Mouse (Mus musculus) limb, embryonic 15.5 days (tissue): Measurements from ENCODE around the gene Agbl4. TPM values are rescaled to one million over a fixed set of nuclear protein-coding genes. Genes with fewer than 3 reads are reported as not detected.
A peak's percentile ranks its signal among the peaks of the same experiment; 100 is the strongest.

ENCODE experiments used
- ATAC-seq: fragments of 200-750 bp; cut with Nextera tagmentation; 2 replicates; pipeline ENCODE4 v1.8.0; 2017; ENCODE audit warnings: low read depth, moderate TSS enrichment; ENCODE audit not compliant: insufficient number of reproducible peaks, low FRiP score, low TSS enrichment
- H3K27ac ChIP-seq: fragments of 300-500 bp; sonication (generic); 2 replicates; pipeline ENCODE4 v1.5.1; 2015; ENCODE audit warnings: moderate library complexity, mild to moderate bottlenecking, inconsistent platforms
- H3K27me3 ChIP-seq: fragments of 300-500 bp; sonication (generic); 2 replicates; pipeline ENCODE4 v1.6.1; 2015; ENCODE audit warnings: inconsistent platforms
- H3K36me3 ChIP-seq: fragments of 300-500 bp; sonication (generic); 2 replicates; pipeline ENCODE4 v1.6.1; 2015; ENCODE audit warnings: inconsistent platforms
- H3K4me1 ChIP-seq: fragments of 300-500 bp; sonication (generic); 2 replicates; pipeline ENCODE4 v1.6.1; 2015; ENCODE audit warnings: inconsistent platforms
- H3K4me2 ChIP-seq: fragments of 300-500 bp; sonication (generic); 2 replicates; pipeline ENCODE4 v1.6.1; 2015; ENCODE audit warnings: mild to moderate bottlenecking, inconsistent platforms
- H3K4me3 ChIP-seq: fragments of 300-500 bp; sonication (generic); 2 replicates; pipeline ENCODE4 v1.5.1; 2015; ENCODE audit warnings: mild to moderate bottlenecking, inconsistent platforms
- H3K9ac ChIP-seq: fragments of 300-500 bp; sonication (generic); 2 replicates; pipeline ENCODE4 v1.6.1; 2015; ENCODE audit warnings: inconsistent platforms
- H3K9me3 ChIP-seq: fragments of 300-500 bp; sonication (generic); 2 replicates; pipeline ENCODE4 v1.6.1; 2016; ENCODE audit warnings: inconsistent platforms
- WGBS: fragments of 180-500 bp; shearing (Covaris S2); methylation state at CpG from one replicate; pipeline ENCODE4 v1.1.7; 2015; 5-methylcytosine and 5-hydroxymethylcytosine counted together
- polyA plus RNA-seq: library from polyadenylated mRNA; unstranded; fragments of >200 nt; fragmentation: Nextera tagmentation; extraction: Ambion mirVana; gene quantifications from 2 replicates; pipeline ENCODE4 v1.2.1, GENCODE M21; 2015

Gene Agbl4
- polyA plus RNA-seq, 1 experiment from 2014 or later, result 0.17 TPM

DNA sequence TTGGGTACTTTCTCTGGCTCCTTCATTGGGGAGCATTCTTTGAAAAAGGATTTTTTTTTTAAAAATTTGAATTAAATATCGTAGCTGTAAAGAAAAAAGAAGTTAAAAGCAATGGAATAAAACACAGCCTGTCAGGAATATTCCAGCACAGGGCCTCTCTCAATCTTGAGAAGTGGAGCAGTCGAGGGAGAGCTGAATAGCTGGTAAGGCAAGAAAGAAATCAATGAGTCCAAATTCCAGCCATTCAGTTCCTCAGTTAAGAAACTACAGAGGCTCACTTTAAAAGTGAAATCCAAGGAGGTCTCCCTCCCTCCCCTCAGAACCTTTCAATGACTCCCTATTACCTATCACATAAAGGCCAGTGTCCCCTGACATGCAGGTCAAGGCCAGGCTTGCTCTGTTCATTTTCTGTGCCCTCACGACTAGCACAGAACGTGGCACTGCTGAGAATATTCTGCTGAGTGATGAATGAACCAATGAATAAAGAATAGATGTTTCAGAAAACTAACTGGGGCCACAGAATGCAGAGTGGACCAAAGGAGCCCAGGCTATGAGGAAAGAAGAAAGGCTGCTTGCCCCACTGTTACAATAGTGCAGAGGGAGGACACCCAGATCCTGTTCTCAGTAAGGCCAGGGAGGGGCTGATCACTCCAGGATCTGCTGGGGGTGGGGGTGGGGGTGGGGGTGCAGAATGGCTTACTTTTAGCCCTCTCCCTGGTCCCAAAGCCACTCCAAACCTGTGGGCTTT lies 1181.8 kb downstream of the Agbl4 start:
- Histone ChIP-seq H3K4me2 (no peak overlapping the region), H3K27ac (no peak overlapping the region), H3K9me3 (no peaks in the 10 kb centered on the region), H3K36me3 (no peaks in the 10 kb centered on the region), H3K4me1 (no peaks in the 10 kb centered on the region; the same call in 1 of the 2 replicates), H3K4me3 (no peak overlapping the region), H3K9ac (no peak overlapping the region), H3K27me3 (no peaks in the 10 kb centered on the region)
- 65% methylated on average over 4 of the region's 4 CpGs for WGBS
- no peak for ATAC-seq

DNA sequence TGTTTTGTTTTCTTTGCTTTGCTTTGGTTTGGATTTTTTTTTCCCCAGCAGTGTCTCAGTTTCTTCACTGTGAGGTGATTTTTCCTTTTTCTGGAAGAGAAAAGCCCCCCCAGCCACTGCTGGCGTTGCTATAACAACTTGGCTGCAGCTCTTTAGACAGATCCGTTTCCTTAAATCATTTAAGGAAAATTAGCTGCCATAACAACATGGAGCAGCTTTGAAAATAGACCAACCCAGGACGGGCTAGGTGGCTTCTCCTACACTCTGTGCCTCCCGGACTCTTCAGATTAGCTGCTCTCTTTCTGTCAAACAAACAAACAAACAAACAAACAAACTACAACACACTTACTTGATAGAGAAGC lies 1182.4 kb downstream of the Agbl4 start:
- no peak overlapping the region for H3K27ac ChIP-seq
- no peak overlapping the region for H3K4me2 ChIP-seq
- 37% methylated on average over 4 of the region's 4 CpGs for WGBS
- no peaks in the 10 kb centered on the region for H3K36me3 ChIP-seq
- H3K4me3 ChIP-seq, result no peak overlapping the region
- no peak for ATAC-seq
- H3K27me3 ChIP-seq, result no peaks in the 10 kb centered on the region
- H3K4me1 ChIP-seq, result no peaks in the 10 kb centered on the region; the same call in 1 of the 2 replicates
- no peaks in the 10 kb centered on the region for H3K9me3 ChIP-seq
- no peak overlapping the region for H3K9ac ChIP-seq

DNA sequence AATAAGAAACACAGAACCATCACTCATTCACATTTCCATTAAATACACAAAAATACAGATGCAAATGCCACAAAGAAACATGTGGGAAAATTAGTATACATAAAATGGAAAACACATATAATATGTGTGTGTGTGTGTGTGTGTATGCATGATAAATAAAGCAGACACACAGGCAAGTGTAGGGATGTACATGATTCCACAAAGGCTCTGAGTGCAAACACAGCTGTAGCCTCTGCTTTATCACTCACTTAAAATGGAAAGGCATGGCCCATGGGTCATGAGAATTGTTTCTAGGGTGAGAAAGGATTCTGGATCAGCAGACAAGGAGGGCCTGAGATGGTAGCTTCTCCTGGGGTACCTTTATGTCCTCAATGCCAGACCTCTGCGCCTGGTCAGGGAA lies 1182.8 kb downstream of the Agbl4 start:
- no peaks in the 10 kb centered on the region for H3K27me3 ChIP-seq
- H3K36me3 ChIP-seq, result no peaks in the 10 kb centered on the region
- no peak overlapping the region for H3K4me3 ChIP-seq
- no peak for ATAC-seq
- H3K4me1 ChIP-seq, result no peaks in the 10 kb centered on the region; the same call in 1 of the 2 replicates
- no peak overlapping the region for H3K9ac ChIP-seq
- no peak overlapping the region for H3K4me2 ChIP-seq
- 81% methylated on average over 1 of the region's 1 CpGs for WGBS
- H3K9me3 ChIP-seq, result no peaks in the 10 kb centered on the region
- no peak overlapping the region for H3K27ac ChIP-seq

GRCm38 (mm10) chr4:111583562-111584237 lies 1186.2 kb downstream of the Agbl4 start:
- Histone ChIP-seq H3K9me3 (no peaks in the 10 kb centered on the region), H3K4me1 (no peaks in the 10 kb centered on the region; the same call in 1 of the 2 replicates), H3K4me3 (no peak overlapping the region), H3K4me2 (no peak overlapping the region), H3K27ac (no peak overlapping the region), H3K9ac (no peak overlapping the region), H3K36me3 (no peaks in the 10 kb centered on the region), H3K27me3 (no peaks in the 10 kb centered on the region)
- no peak for ATAC-seq
- 56% methylated on average over 10 of the region's 10 CpGs for WGBS

- Histone ChIP-seq H3K9me3 (no peaks in the 10 kb centered on the region), H3K36me3 (no peaks in the 10 kb centered on the region), H3K27me3 (no peaks in the 10 kb centered on the region), H3K4me2 (no peak overlapping the region), H3K9ac (no peak overlapping the region), H3K27ac (no peak overlapping the region), H3K4me3 (no peak overlapping the region), H3K4me1 (no peaks in the 10 kb centered on the region; the same call in 1 of the 2 replicates)
- ATAC-seq, result no peak
- WGBS, result 79% methylated on average over 7 of the region's 7 CpGs
These were observed 1186.8 kb downstream of the Agbl4 start for GRCm38 (mm10) chr4:111584286-111584685.

DNA sequence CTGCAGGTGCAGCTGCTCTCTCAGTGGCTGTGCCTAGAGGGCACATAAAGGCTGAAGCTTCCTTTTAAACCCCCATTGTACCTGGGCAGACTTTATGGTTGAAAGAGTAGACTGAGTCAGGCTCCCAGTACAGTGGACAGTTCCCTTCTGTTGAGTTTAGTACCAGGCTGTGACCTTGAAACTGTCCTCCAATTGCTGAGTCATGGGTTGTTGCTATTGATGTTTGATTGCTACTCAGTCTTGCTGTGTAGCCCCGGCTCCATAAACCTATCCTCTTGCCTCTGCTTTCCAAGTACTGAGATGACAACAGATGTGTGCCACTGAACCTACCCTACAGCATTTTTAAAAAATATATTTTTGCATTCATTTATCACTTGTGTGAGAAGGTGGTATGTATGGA lies 1190.8 kb downstream of the Agbl4 start:
- H3K9ac ChIP-seq, result no peak overlapping the region
- WGBS, result 84% methylated on average over 1 of the region's 1 CpGs
- H3K4me1 ChIP-seq, result no peaks in the 10 kb centered on the region; the same call in 1 of the 2 replicates
- no peaks in the 10 kb centered on the region for H3K9me3 ChIP-seq
- no peak for ATAC-seq
- no peak overlapping the region for H3K4me3 ChIP-seq
- no peak overlapping the region for H3K27ac ChIP-seq
- no peaks in the 10 kb centered on the region for H3K27me3 ChIP-seq
- H3K36me3 ChIP-seq, result no peaks in the 10 kb centered on the region
- no peak overlapping the region for H3K4me2 ChIP-seq

DNA sequence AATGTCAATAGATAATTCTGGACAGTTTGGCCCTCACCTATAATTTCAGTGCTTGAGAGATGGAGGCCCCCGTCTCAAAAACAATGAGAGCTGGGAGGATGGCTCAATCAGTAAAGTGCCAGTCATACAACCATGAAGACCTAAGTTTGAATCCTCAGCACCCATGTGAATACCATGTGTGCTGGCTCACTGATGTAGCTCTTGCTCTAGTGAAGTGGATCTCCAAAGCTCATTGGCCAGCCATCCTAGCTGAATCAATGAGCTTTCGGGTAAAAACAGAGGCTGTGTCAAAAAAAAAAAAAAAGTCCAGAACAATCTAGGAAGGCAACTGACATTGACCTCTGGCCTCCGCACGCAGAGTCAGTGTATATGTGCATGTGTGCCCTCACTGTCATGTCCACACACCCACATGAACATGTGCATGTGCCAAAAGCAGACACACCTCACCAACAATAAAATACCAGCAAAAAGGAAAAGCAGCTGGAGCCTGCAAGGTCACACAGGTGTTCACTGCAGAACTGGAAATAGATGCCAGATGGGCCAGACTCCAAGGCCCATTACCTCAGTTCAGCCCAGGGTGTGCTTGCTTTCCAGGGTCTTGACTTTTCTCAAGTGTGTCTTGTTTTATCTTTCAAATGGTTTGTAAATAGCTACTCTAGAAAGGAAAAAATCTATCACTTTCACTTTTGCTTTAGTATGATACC lies 1192.2 kb downstream of the Agbl4 start:
- Histone ChIP-seq H3K4me1 (no peaks in the 10 kb centered on the region), H3K4me2 (no peak overlapping the region), H3K36me3 (no peaks in the 10 kb centered on the region), H3K27ac (no peak overlapping the region), H3K9ac (no peak overlapping the region), H3K4me3 (no peak overlapping the region), H3K9me3 (no peaks in the 10 kb centered on the region), H3K27me3 (no peaks in the 10 kb centered on the region)
- ATAC-seq, result no peak
- 66% methylated on average over 4 of the region's 4 CpGs for WGBS

DNA sequence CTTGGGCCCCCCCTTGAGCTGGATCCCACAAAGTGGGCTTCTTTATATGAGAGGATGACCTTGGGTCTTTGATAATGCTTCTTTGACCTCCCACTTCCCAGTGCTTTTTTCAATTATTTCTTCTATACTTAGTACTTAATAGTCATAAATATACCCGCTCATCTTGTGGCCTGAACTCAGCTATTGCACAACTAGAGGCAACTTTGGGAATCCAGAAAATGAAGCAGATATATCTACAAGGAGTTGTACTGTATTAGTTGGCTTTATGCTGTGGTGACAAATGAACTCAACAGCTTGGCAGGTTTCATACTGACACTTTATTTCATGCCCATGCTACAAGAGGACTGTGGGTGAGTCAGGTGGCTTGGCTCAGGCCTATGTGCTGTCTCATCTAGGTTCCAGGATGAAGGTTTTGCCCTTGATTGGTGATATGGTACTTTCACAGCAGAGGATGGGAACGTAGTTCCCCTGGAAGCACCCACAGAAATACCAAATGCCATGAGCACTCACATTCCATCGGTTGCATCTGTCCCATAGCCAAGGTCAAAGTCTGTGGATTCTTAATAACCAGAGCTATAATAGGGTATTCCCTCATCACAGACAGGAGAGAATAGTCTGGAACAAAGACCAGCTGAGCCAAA lies 1197.3 kb downstream of the Agbl4 start:
- 0 out of 2 replicates have a peak, but pooled peaks cover 2% of the 10 kb centered on the region for H3K4me1 ChIP-seq
- WGBS, result 90% methylated on average over 3 of the region's 3 CpGs

GRCm38 (mm10) chr4:111597249-111597661 lies 1199.8 kb downstream of the Agbl4 start:
- Histone ChIP-seq H3K4me1 (0 out of 2 replicates have a peak, but pooled peaks cover 2% of the 10 kb centered on the region), H3K9me3 (no peaks in the 10 kb centered on the region), H3K9ac (no peak overlapping the region), H3K4me2 (no peak overlapping the region), H3K4me3 (no peak overlapping the region), H3K27me3 (no peaks in the 10 kb centered on the region), H3K36me3 (no peaks in the 10 kb centered on the region), H3K27ac (no peak overlapping the region)
- 89% methylated on average over 2 of the region's 2 CpGs for WGBS
- no peak for ATAC-seq

More for the DNA sequence above, 1197.3 kb downstream of the Agbl4 start:
- H3K36me3 ChIP-seq, result no peaks in the 10 kb centered on the region
- H3K27me3 ChIP-seq, result no peaks in the 10 kb centered on the region
- H3K27ac ChIP-seq, result no peak overlapping the region
- no peak overlapping the region for H3K4me3 ChIP-seq
- H3K4me2 ChIP-seq, result no peak overlapping the region
- H3K9me3 ChIP-seq, result no peaks in the 10 kb centered on the region
- no peak for ATAC-seq
- H3K9ac ChIP-seq, result no peak overlapping the region

GRCm38 (mm10) chr4:111597986-111598385 lies 1200.5 kb downstream of the Agbl4 start:
- Histone ChIP-seq H3K4me2 (no peak overlapping the region), H3K9me3 (no peaks in the 10 kb centered on the region), H3K9ac (no peak overlapping the region), H3K4me1 (0 out of 2 replicates have a peak, but pooled peaks cover 2% of the 10 kb centered on the region), H3K36me3 (no peaks in the 10 kb centered on the region), H3K27ac (no peak overlapping the region), H3K27me3 (no peaks in the 10 kb centered on the region), H3K4me3 (no peak overlapping the region)
- ATAC-seq, result no peak
- WGBS, result 82% methylated on average over 1 of the region's 1 CpGs

DNA sequence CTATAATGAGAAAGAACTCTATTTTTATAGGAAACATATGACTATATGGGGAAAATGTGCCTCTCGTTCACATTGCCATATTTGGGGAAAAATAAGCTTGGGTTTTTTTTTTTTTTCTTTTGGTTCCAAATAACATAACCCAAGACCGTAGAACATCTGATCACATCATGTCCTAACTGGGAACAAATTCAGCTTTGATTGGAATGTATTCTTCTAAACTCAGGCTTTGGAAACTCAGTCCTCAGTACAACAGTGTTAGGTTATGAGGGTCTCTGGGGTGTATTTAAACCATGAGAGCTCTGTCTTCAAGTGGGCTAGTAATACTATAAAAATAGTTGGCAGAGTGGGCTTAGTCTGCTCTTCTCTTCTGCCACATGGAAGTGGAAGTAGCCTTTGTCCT lies 1205.7 kb downstream of the Agbl4 start:
- H3K4me1 ChIP-seq, result no peaks in the 10 kb centered on the region
- no peak for ATAC-seq
- H3K36me3 ChIP-seq, result no peaks in the 10 kb centered on the region
- no peaks in the 10 kb centered on the region for H3K27me3 ChIP-seq
- no peaks in the 10 kb centered on the region for H3K9me3 ChIP-seq
- H3K27ac ChIP-seq, result peak overlapping the region; percentile 63; the same call in 1 of the 2 replicates
- H3K9ac ChIP-seq, result no peak overlapping the region
- H3K4me3 ChIP-seq, result no peak overlapping the region
- 44% methylated on average over 2 of the region's 2 CpGs for WGBS
- no peak overlapping the region for H3K4me2 ChIP-seq
